Mouse (Mus musculus) liver, embryonic 12.5 days (tissue): ENCODE data around the gene Khk. TPM values are rescaled to one million over a fixed set of nuclear protein-coding genes. Genes with fewer than 3 reads are reported as not detected.

Source experiments
- ATAC-seq: fragments of 200-750 bp; cut with Nextera tagmentation; 2 replicates; pipeline ENCODE4 v1.8.0; 2017; ENCODE audit warnings: moderate number of reproducible peaks, mild to moderate bottlenecking, moderate library complexity
- H3K27ac ChIP-seq: fragments of 300-500 bp; sonication (generic); 2 replicates; pipeline ENCODE4 v1.5.1; 2016; ENCODE audit warnings: mild to moderate bottlenecking
- H3K27me3 ChIP-seq: fragments of 300-500 bp; sonication (generic); replicated peaks from 2 replicates; pipeline ENCODE4 v1.6.1; 2016; ENCODE audit warnings: mild to moderate bottlenecking, moderate library complexity
- H3K36me3 ChIP-seq: fragments of 300-500 bp; sonication (generic); 2 replicates; pipeline ENCODE4 v1.6.1; 2016; ENCODE audit warnings: mild to moderate bottlenecking, moderate library complexity
- H3K4me1 ChIP-seq: fragments of 300-500 bp; sonication (generic); 2 replicates; pipeline ENCODE4 v1.6.1; 2016
- H3K4me2 ChIP-seq: fragments of 300-500 bp; sonication (generic); 2 replicates; pipeline ENCODE4 v1.6.1; 2016; ENCODE audit warnings: mild to moderate bottlenecking, moderate library complexity
- H3K4me3 ChIP-seq: fragments of 300-500 bp; sonication (generic); 2 replicates; pipeline ENCODE4 v1.5.1; 2016; ENCODE audit warnings: mild to moderate bottlenecking, moderate library complexity
- H3K9ac ChIP-seq: fragments of 300-500 bp; sonication (generic); 2 replicates; pipeline ENCODE4 v1.6.1; 2016; ENCODE audit warnings: mild to moderate bottlenecking, moderate library complexity
- H3K9me3 ChIP-seq: fragments of 300-500 bp; sonication (generic); replicated peaks from 2 replicates; pipeline ENCODE4 v1.6.1; 2016; ENCODE audit warnings: mild to moderate bottlenecking, moderate library complexity
- WGBS: fragments of 180-500 bp; shearing (Covaris S2); methylation state at CpG from one replicate; pipeline ENCODE4 v1.1.7; 2016; ENCODE audit not compliant: insufficient replicate concordance; 5-methylcytosine and 5-hydroxymethylcytosine counted together
- polyA plus RNA-seq: library from polyadenylated mRNA; unstranded; fragments of >200 nt; fragmentation: Nextera tagmentation; extraction: Ambion mirVana; gene quantifications from 2 replicates; pipeline ENCODE4 v1.2.1, GENCODE M21; 2016

Khk gene
- polyA plus RNA-seq, 1 experiment from 2014 or later: 36.3 TPM

GRCm38 (mm10) chr5:30961545-30962505, 40.6 kb downstream of the Khk start:
- H3K9ac ChIP-seq: no peak overlapping the region
- no peaks in the 10 kb centered on the region for H3K9me3 ChIP-seq
- H3K36me3 ChIP-seq: peaks cover 21% of the 10 kb centered on the region
- H3K4me2 ChIP-seq: no peak overlapping the region
- peak overlapping the region; percentile 22; the same call in 1 of the 2 replicates for H3K27ac ChIP-seq
- WGBS: 33% methylated on average over 10 of the region's 10 CpGs
- no peak for ATAC-seq
- peaks cover 38% of the 10 kb centered on the region for H3K4me1 ChIP-seq
- no peaks in the 10 kb centered on the region for H3K27me3 ChIP-seq
- H3K4me3 ChIP-seq: no peak overlapping the region

GRCm38 (mm10) chr5:30963916-30964315, 42.7 kb downstream of the Khk start:
- Histone ChIP-seq H3K4me3 (no peak overlapping the region), H3K27me3 (no peaks in the 10 kb centered on the region), H3K4me1 (peaks cover 21% of the 10 kb centered on the region), H3K9ac (no peak overlapping the region), H3K27ac (no peak overlapping the region), H3K9me3 (no peaks in the 10 kb centered on the region), H3K36me3 (peaks cover 2% of the 10 kb centered on the region; the same call in 1 of the 2 replicates), H3K4me2 (no peak overlapping the region)
- no peak for ATAC-seq
- 58% methylated on average over 3 of the region's 3 CpGs for WGBS

- no peak overlapping the region for H3K9ac ChIP-seq
- peaks cover 8% of the 10 kb centered on the region; the same call in 1 of the 2 replicates for H3K27me3 ChIP-seq
- no peaks in the 10 kb centered on the region for H3K36me3 ChIP-seq
- H3K4me1 ChIP-seq: peaks cover 23% of the 10 kb centered on the region
- 0 out of 2 replicates have a peak, but pooled peaks have one; percentile 24 for ATAC-seq
- no peak overlapping the region for H3K27ac ChIP-seq
- H3K4me3 ChIP-seq: no peak overlapping the region
- WGBS: 64% methylated on average over 4 of the region's 4 CpGs
- H3K9me3 ChIP-seq: no peaks in the 10 kb centered on the region
- H3K4me2 ChIP-seq: no peak overlapping the region
Measured at GRCm38 (mm10) chr5:30966189-30966588, 45.0 kb downstream of the Khk start.

- no peaks in the 10 kb centered on the region for H3K9me3 ChIP-seq
- no peak within 1 kb of the TSS for H3K27ac ChIP-seq
- peaks cover 16% of the 10 kb centered on the region for H3K4me1 ChIP-seq
- peaks cover 8% of the 10 kb centered on the region; the same call in 1 of the 2 replicates for H3K27me3 ChIP-seq
- no peak within 1 kb of the TSS for H3K9ac ChIP-seq
- 64% methylated on average over 8 of the region's 8 CpGs for WGBS
- ATAC-seq: no peak
- H3K4me3 ChIP-seq: no peak within 1 kb of the TSS
- H3K36me3 ChIP-seq: no peaks in the 10 kb centered on the region
- no peak within 1 kb of the TSS for H3K4me2 ChIP-seq
Measured at GRCm38 (mm10) chr5:30968416-30968815, 47.2 kb downstream of the Khk start, which contains the start of gene Tcf23. Gene Tcf23 (plus strand): TSS chr5:30968662.

- Histone ChIP-seq H3K9ac (no peak overlapping the region), H3K27me3 (peaks cover 8% of the 10 kb centered on the region; the same call in 1 of the 2 replicates), H3K36me3 (no peaks in the 10 kb centered on the region), H3K4me3 (no peak overlapping the region), H3K4me1 (peaks cover 16% of the 10 kb centered on the region), H3K4me2 (no peak overlapping the region), H3K27ac (no peak overlapping the region), H3K9me3 (no peaks in the 10 kb centered on the region)
- WGBS: 28% methylated on average over 2 of the region's 2 CpGs
- peak; percentile 65 for ATAC-seq
Measured at GRCm38 (mm10) chr5:30969440-30969839, 48.2 kb downstream of the Khk start.

- 66% methylated on average over 9 of the region's 9 CpGs for WGBS
- H3K4me3 ChIP-seq: no peak overlapping the region
- H3K4me2 ChIP-seq: no peak overlapping the region
- no peaks in the 10 kb centered on the region for H3K36me3 ChIP-seq
- ATAC-seq: no peak
- H3K27me3 ChIP-seq: peaks cover 6% of the 10 kb centered on the region; the same call in 1 of the 2 replicates
- peaks cover 4% of the 10 kb centered on the region for H3K4me1 ChIP-seq
- no peaks in the 10 kb centered on the region for H3K9me3 ChIP-seq
- no peak overlapping the region for H3K9ac ChIP-seq
- no peak overlapping the region for H3K27ac ChIP-seq
Measured at GRCm38 (mm10) chr5:30974870-30975656, 53.8 kb downstream of the Khk start.

Other genes with a start within 250 kb of the Khk start
- 0.20 and 0.36 TPM in 2 replicates for gene Dpysl5, start 209.9 kb upstream of the Khk start, polyA plus RNA-seq
- gene Mapre3, start 106.8 kb upstream of the Khk start, polyA plus RNA-seq: 3.0 and 3.4 TPM in 2 replicates
- 55.5 and 56.2 TPM in 2 replicates for gene Tmem214, start 53.4 kb upstream of the Khk start, polyA plus RNA-seq
- 7.0 and 7.2 TPM in 2 replicates for gene Agbl5, start 32.7 kb upstream of the Khk start, polyA plus RNA-seq
- gene Ost4, start 13.6 kb upstream of the Khk start, polyA plus RNA-seq: 374 and 383 TPM in 2 replicates
- gene Emilin1, start 8.0 kb upstream of the Khk start, polyA plus RNA-seq: 70.0 and 73.6 TPM in 2 replicates
- gene Cgref1, start 24.2 kb downstream of the Khk start, polyA plus RNA-seq: 4.2 and 5.1 TPM in 2 replicates
- 110 and 111 TPM in 2 replicates for gene Preb, start 38.9 kb downstream of the Khk start, polyA plus RNA-seq
- 0.06 and 0.08 TPM in 2 replicates for gene Tcf23, start 47.2 kb downstream of the Khk start, polyA plus RNA-seq
- 47.4 and 54.5 TPM in 2 replicates for gene Atraid, start 126.9 kb downstream of the Khk start, polyA plus RNA-seq
- gene Slc5a6, start 127.5 kb downstream of the Khk start, polyA plus RNA-seq: 6.9 and 7.0 TPM in 2 replicates
- 43.6 and 44.5 TPM in 2 replicates for gene Cad, start 133.3 kb downstream of the Khk start, polyA plus RNA-seq
- not detected in 2 replicates for gene Dnajc5g, start 184.9 kb downstream of the Khk start, polyA plus RNA-seq
- gene Slc30a3, start 186.8 kb downstream of the Khk start, polyA plus RNA-seq: 0.26 and 0.48 TPM in 2 replicates
- gene Trim54, start 195.3 kb downstream of the Khk start, polyA plus RNA-seq: 0.12 TPM in 1 of 2 replicates, not detected in the other
- gene Ucn, start 217.4 kb downstream of the Khk start, polyA plus RNA-seq: not detected in 2 replicates
- 25.8 and 27.0 TPM in 2 replicates for gene Mpv17, start 232.8 kb downstream of the Khk start, polyA plus RNA-seq